Mouse (Mus musculus) embryonic facial prominence, embryonic 14.5 days (tissue): Measurements from ENCODE around the gene Tbc1d22b. TPM values are rescaled to one million over a fixed set of nuclear protein-coding genes. Genes with fewer than 3 reads are reported as not detected.

Experiments used
- ATAC-seq: fragments of 200-750 bp; cut with Nextera tagmentation; 2 replicates; pipeline ENCODE4 v1.8.0; 2017; ENCODE audit warnings: low read depth, moderate number of reproducible peaks, moderate TSS enrichment
- DNase-seq: peaks from one replicate; pipeline ENCODE4 v3.0.0-alpha.2; 2015; ENCODE audit warnings: low spot score
- H3K27ac ChIP-seq: fragments of 300-500 bp; sonication (generic); replicated peaks from 2 replicates; pipeline ENCODE4 v1.5.1; 2014; ENCODE audit warnings: low read depth, mild to moderate bottlenecking, low read length, moderate library complexity
- H3K27me3 ChIP-seq: fragments of 300-500 bp; sonication (generic); replicated peaks from 2 replicates; pipeline ENCODE4 v1.6.1; 2014; ENCODE audit warnings: low read length; ENCODE audit not compliant: control insufficient read depth, insufficient read depth
- H3K36me3 ChIP-seq: fragments of 300-500 bp; sonication (generic); 2 replicates; pipeline ENCODE4 v1.6.1; 2014; ENCODE audit warnings: low read length, mixed read lengths; ENCODE audit not compliant: control insufficient read depth, insufficient read depth
- H3K4me1 ChIP-seq: fragments of 300-500 bp; sonication (generic); 2 replicates; pipeline ENCODE4 v1.6.1; 2014; ENCODE audit warnings: antibody characterized with exemption, low read length; ENCODE audit not compliant: control insufficient read depth, insufficient read depth
- H3K4me2 ChIP-seq: fragments of 300-500 bp; sonication (generic); 2 replicates; pipeline ENCODE4 v1.6.1; 2014; ENCODE audit warnings: low read depth, mild to moderate bottlenecking, low read length, moderate library complexity, mixed read lengths
- H3K4me3 ChIP-seq: fragments of 300-500 bp; sonication (generic); 2 replicates; pipeline ENCODE4 v1.5.1; 2014; ENCODE audit warnings: low read depth, mild to moderate bottlenecking, low read length
- H3K9ac ChIP-seq: fragments of 300-500 bp; sonication (generic); 2 replicates; pipeline ENCODE4 v1.6.1; 2014; ENCODE audit warnings: low read depth, mild to moderate bottlenecking, low read length, moderate library complexity, mixed read lengths
- H3K9me3 ChIP-seq: fragments of 300-500 bp; sonication (generic); 2 replicates; pipeline ENCODE4 v1.6.1; 2016; ENCODE audit warnings: low read length; ENCODE audit not compliant: control insufficient read depth
- WGBS: fragments of 180-500 bp; shearing (Covaris S2); extraction: QIAGEN DNeasy Blood & Tissue Kit; methylation state at CpG from one replicate; pipeline ENCODE4 v1.1.7; 2014; 5-methylcytosine and 5-hydroxymethylcytosine counted together
- polyA plus RNA-seq: library from polyadenylated mRNA; unstranded; fragments of >200 nt; fragmentation: Nextera tagmentation; extraction: Ambion mirVana; gene quantifications from 2 replicates; pipeline ENCODE4 v1.2.1, GENCODE M21; 2014

Gene Tbc1d22b
- polyA plus RNA-seq, 1 experiment from 2014 or later, result 12.3 TPM

DNA sequence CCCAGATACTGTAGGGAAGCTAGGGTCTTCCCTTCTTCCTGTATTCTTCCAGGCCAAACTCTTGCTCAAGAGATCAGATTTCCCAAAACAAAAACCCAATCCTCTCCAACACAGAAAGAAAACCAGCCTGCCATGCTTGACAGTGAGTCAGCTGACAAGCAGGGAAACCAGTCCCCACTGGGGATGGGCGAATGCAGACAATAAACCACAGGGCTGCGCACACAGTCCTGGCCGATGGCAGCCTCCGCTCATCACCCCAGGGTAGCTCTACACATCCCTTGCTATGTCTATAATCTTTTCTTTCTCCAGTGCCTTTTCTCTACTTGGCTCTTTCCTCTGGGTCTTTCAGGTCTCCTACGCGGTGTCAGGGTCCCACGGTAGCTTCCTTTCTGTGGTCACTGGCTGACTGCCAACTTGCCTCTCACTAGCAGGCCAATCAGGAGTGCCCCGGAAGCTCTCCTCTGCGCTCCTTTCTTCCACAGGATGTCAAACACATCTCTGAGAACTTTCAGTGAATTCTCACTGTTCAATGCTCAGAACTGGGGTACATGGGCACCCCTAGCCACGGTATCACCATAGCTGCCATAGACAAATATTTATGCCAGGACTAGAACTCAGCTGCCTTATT is 17.7 kb upstream of the Tbc1d22b start:
- H3K9me3 ChIP-seq, result no peaks in the 10 kb centered on the region
- H3K4me2 ChIP-seq, result no peak overlapping the region
- no peaks in the 10 kb centered on the region for H3K4me1 ChIP-seq
- peak; percentile 41; the same call in 1 of the 2 replicates for ATAC-seq
- H3K9ac ChIP-seq, result no peak overlapping the region
- H3K36me3 ChIP-seq, result no peaks in the 10 kb centered on the region
- whole genome bisulfite sequencing, result 65% methylated on average over 10 of the region's 10 CpGs
- DNase-seq, result peak; percentile 49
- H3K4me3 ChIP-seq, result no peak overlapping the region
- no peaks in the 10 kb centered on the region for H3K27me3 ChIP-seq
- no peak overlapping the region for H3K27ac ChIP-seq

DNA sequence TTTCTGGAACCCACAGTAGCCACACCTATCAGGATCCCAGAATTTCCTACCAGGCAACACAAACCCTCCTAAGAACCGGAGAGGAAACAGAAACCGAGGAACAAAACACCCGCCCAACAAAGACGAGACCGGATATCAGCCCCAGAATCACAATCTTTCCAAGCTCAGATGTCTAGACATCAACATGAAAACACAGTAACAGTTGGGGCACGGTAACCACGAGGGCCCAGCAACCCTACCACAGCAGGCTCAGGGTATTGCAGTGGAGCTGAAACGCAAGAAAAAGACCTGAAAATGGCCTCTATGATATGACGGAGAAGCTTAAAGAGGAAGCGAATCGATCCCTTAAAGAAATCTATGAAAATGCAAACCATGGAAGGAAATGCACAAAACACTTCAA is 15.7 kb upstream of the Tbc1d22b start:
- no peak overlapping the region for H3K9ac ChIP-seq
- H3K27me3 ChIP-seq, result no peaks in the 10 kb centered on the region
- H3K4me3 ChIP-seq, result no peak overlapping the region
- no peaks in the 10 kb centered on the region for H3K4me1 ChIP-seq
- no peaks in the 10 kb centered on the region for H3K9me3 ChIP-seq
- WGBS, result 86% methylated on average over 11 of the region's 11 CpGs
- no peak for DNase-seq
- no peaks in the 10 kb centered on the region for H3K36me3 ChIP-seq
- H3K4me2 ChIP-seq, result no peak overlapping the region
- H3K27ac ChIP-seq, result no peak overlapping the region
- no peak for ATAC-seq

DNA sequence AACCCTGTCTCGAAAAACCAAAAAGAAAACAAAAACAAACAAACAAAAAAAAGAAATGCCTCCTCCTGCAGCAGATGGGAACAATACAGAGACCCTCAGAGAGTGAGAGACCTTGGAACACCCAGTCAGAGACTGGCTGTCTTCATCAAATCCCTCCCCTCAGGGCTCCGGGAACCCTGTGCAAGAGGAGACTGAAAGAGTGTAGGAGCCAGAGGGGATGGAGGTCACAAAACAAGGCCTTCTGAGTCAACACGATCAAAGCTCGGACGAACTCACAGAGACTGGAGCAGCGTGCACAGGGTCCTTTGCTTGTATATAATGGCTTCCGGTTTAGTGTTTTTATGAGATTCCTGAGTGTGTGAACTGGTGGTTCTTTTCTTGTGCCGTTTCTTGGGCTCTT is 9.2 kb upstream of the Tbc1d22b start:
- DNase-seq, result no peak
- H3K9me3 ChIP-seq, result no peaks in the 10 kb centered on the region
- no peaks in the 10 kb centered on the region for H3K27me3 ChIP-seq
- no peak overlapping the region for H3K4me3 ChIP-seq
- H3K27ac ChIP-seq, result no peak overlapping the region
- no peak overlapping the region for H3K9ac ChIP-seq
- WGBS, result 87% methylated on average over 8 of the region's 8 CpGs
- no peak overlapping the region for H3K4me2 ChIP-seq
- H3K36me3 ChIP-seq, result no peaks in the 10 kb centered on the region
- ATAC-seq, result no peak
- H3K4me1 ChIP-seq, result no peaks in the 10 kb centered on the region

GRCm38 (mm10) chr17:29541419-29541818 is 8.2 kb upstream of the Tbc1d22b start:
- ATAC-seq (peak; percentile 37), DNase-seq (peak; percentile 75)
- Histone ChIP-seq H3K9me3 (no peaks in the 10 kb centered on the region), H3K27ac (no peak overlapping the region), H3K4me2 (no peak overlapping the region), H3K9ac (no peak overlapping the region), H3K4me1 (no peaks in the 10 kb centered on the region), H3K4me3 (no peak overlapping the region), H3K36me3 (no peaks in the 10 kb centered on the region), H3K27me3 (no peaks in the 10 kb centered on the region)
- WGBS, result 67% methylated on average over 14 of the region's 14 CpGs

DNA sequence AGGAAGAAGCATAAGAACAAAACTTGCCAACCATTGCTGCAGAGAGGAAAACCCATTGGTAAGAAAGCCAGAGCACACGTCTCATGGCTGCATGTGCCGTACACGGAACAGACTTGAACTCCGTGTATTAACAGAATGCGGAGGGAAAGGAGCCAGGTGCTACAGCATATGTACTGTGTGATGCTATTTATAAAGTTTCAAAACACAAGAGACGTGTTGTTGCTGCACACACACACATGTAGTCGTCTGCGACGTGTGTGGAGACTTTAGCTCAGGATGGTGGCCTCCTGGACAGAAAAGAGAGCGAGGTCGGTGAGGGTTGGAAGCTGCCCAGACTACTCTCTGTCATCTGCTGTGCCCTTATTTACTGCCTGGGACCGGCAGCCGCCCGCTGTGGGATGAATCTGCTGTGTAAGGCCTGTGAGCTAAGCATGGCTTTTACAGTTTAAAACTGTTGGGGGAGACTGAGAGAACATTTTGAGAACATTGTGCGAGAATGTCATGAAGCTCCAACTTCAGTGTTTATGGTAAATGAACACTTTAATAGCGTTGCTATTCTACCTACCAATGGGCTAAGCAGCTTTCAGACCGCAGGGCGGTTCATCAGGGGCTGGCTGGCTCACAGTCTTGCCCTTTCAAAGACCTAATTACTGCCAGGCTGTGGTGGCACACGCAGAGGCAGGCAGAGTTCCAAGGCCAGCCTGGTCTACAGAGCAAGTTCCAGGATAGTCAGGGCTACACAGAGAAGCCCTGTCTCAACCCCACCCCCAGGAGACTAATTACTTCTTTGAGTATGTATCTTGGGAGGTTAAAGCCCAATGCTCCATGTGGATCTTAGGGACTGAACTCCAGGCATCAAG is 6.5 kb upstream of the Tbc1d22b start:
- Histone ChIP-seq H3K4me2 (no peak overlapping the region), H3K4me1 (no peaks in the 10 kb centered on the region), H3K9ac (no peak overlapping the region), H3K27me3 (no peaks in the 10 kb centered on the region), H3K4me3 (no peak overlapping the region), H3K9me3 (no peaks in the 10 kb centered on the region), H3K36me3 (no peaks in the 10 kb centered on the region), H3K27ac (no peak overlapping the region)
- DNase-seq (no peak), ATAC-seq (no peak)
- WGBS, result 85% methylated on average over 19 of the region's 19 CpGs

DNA sequence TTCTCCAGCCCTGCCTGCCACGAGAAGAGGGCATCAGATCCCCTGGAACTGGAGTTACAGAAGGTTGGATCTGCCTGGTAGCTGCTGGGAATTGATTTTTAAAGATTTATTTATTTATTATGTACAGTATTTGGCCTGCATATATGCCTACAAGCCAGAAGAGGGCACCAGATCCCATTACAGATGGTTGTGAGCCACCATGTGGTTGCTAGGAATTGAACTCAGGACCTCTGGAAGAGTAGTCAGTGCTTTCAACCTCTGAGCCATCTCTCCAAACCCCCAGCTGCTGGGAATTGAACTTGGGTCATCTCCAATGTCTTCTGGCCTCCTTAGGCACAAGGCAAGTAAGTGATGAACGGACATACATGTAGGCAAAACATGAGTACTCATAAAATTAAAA is 5.5 kb upstream of the Tbc1d22b start:
- no peaks in the 10 kb centered on the region for H3K9me3 ChIP-seq
- no peak overlapping the region for H3K4me3 ChIP-seq
- ATAC-seq (no peak), DNase-seq (no peak)
- WGBS, result 76% methylated on average over 2 of the region's 2 CpGs
- no peaks in the 10 kb centered on the region for H3K36me3 ChIP-seq
- no peaks in the 10 kb centered on the region for H3K27me3 ChIP-seq
- no peak overlapping the region for H3K27ac ChIP-seq
- H3K4me2 ChIP-seq, result no peak overlapping the region
- H3K4me1 ChIP-seq, result no peaks in the 10 kb centered on the region
- no peak overlapping the region for H3K9ac ChIP-seq

- no peak overlapping the region for H3K4me2 ChIP-seq
- ATAC-seq (no peak), DNase-seq (no peak)
- WGBS, result 91% methylated on average over 5 of the region's 5 CpGs
- H3K9me3 ChIP-seq, result no peaks in the 10 kb centered on the region
- H3K36me3 ChIP-seq, result no peaks in the 10 kb centered on the region
- no peaks in the 10 kb centered on the region for H3K27me3 ChIP-seq
- H3K27ac ChIP-seq, result no peak overlapping the region
- H3K4me1 ChIP-seq, result peaks cover 2% of the 10 kb centered on the region
- H3K4me3 ChIP-seq, result no peak overlapping the region
- no peak overlapping the region for H3K9ac ChIP-seq
Measured at GRCm38 (mm10) chr17:29545241-29545640, 4.3 kb upstream of the Tbc1d22b start.

GRCm38 (mm10) chr17:29548494-29548893 is 1.1 kb upstream of the Tbc1d22b start:
- Histone ChIP-seq H3K4me3 (no peak overlapping the region), H3K36me3 (no peaks in the 10 kb centered on the region), H3K27ac (no peak overlapping the region), H3K4me1 (peaks cover 10% of the 10 kb centered on the region), H3K9ac (no peak overlapping the region), H3K4me2 (no peak overlapping the region), H3K9me3 (no peaks in the 10 kb centered on the region), H3K27me3 (no peaks in the 10 kb centered on the region)
- no peak for DNase-seq
- ATAC-seq, result no peak
- WGBS, result 51% methylated on average over 3 of the region's 3 CpGs

GRCm38 (mm10) chr17:29548994-29549393 is 591 bp upstream of the Tbc1d22b start:
- Histone ChIP-seq H3K27ac (no peak overlapping the region), H3K9ac (no peak overlapping the region), H3K27me3 (no peaks in the 10 kb centered on the region), H3K9me3 (no peaks in the 10 kb centered on the region), H3K4me1 (peaks cover 10% of the 10 kb centered on the region), H3K36me3 (no peaks in the 10 kb centered on the region), H3K4me2 (peak overlapping the region; percentile 89), H3K4me3 (peak overlapping the region; percentile 91)
- ATAC-seq (no peak), DNase-seq (no peak)
- WGBS, result 53% methylated on average over 6 of the region's 8 CpGs
